In the genomic region with DNA sequence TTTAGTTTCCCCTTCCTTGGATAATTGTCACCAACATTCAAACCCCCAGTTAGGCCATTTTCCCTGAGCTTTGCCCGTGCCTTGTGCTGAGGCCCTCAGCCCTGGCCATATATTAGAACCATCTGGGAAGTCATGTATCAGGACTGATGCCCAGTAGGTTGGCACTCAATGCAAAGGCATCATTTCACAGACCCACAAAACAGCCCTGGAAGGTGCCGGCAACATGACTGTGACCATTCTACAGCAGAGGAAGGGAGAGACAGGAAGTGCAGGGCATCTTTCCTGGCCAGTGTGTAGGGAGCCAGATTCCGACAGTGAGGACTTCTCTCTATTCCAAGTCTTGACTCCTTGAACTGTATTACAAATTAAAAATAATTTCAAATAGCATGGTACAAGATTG, we compare ENCODE assay signal across 8 mouse cellular contexts.
"Had no signal": no experiment of that assay in that cellular context is flagged by ENCODE, and none has a peak within 500 bp of the region (broad histone marks: within the 10 kb centered on the region; RNA-seq: fewer than 3 reads in every experiment).

No protein-coding gene starts in this region.

- DNase-seq: kidney, postnatal 4 days; lung, embryonic 14.5 days; lung, postnatal 10 days; lung, postnatal 4 days; midbrain, embryonic 14.5 days; retina, postnatal 1 day; right cerebral cortex, postnatal 4 days; thymus, postnatal 36 days had no signal
